Mouse (Mus musculus) embryonic facial prominence, embryonic 15.5 days (tissue): Measurements from ENCODE around the gene Eif5b. TPM values are rescaled to one million over a fixed set of nuclear protein-coding genes. Genes with fewer than 3 reads are reported as not detected.

Experiments used
- ATAC-seq: fragments of 200-750 bp; cut with Nextera tagmentation; 2 replicates; pipeline ENCODE4 v1.8.0; 2017; ENCODE audit warnings: low read depth, moderate TSS enrichment; ENCODE audit not compliant: insufficient number of reproducible peaks, low FRiP score, low TSS enrichment
- H3K27ac ChIP-seq: fragments of 300-500 bp; sonication (generic); replicated peaks from 2 replicates; pipeline ENCODE4 v1.5.1; 2015; ENCODE audit warnings: mild to moderate bottlenecking, inconsistent platforms
- H3K27me3 ChIP-seq: fragments of 300-500 bp; sonication (generic); 2 replicates; pipeline ENCODE4 v1.6.1; 2015; ENCODE audit warnings: inconsistent platforms
- H3K36me3 ChIP-seq: fragments of 300-500 bp; sonication (generic); 2 replicates; pipeline ENCODE4 v1.6.1; 2015; ENCODE audit warnings: mild to moderate bottlenecking, inconsistent platforms
- H3K4me1 ChIP-seq: fragments of 300-500 bp; sonication (generic); 2 replicates; pipeline ENCODE4 v1.6.1; 2015; ENCODE audit warnings: inconsistent platforms
- H3K4me2 ChIP-seq: fragments of 300-500 bp; sonication (generic); replicated peaks from 2 replicates; pipeline ENCODE4 v1.6.1; 2015; ENCODE audit warnings: mild to moderate bottlenecking, inconsistent platforms
- H3K4me3 ChIP-seq: fragments of 300-500 bp; sonication (generic); replicated peaks from 2 replicates; pipeline ENCODE4 v1.5.1; 2015; ENCODE audit warnings: mild to moderate bottlenecking, inconsistent platforms
- H3K9ac ChIP-seq: fragments of 300-500 bp; sonication (generic); 2 replicates; pipeline ENCODE4 v1.6.1; 2015; ENCODE audit warnings: inconsistent platforms
- H3K9me3 ChIP-seq: fragments of 300-500 bp; sonication (generic); replicated peaks from 2 replicates; pipeline ENCODE4 v1.6.1; 2016; ENCODE audit warnings: inconsistent platforms
- WGBS: fragments of 180-500 bp; shearing (Covaris S2); methylation state at CpG from one replicate; pipeline ENCODE4 v1.1.7; 2015; 5-methylcytosine and 5-hydroxymethylcytosine counted together
- polyA plus RNA-seq: library from polyadenylated mRNA; unstranded; fragments of >200 nt; fragmentation: Nextera tagmentation; extraction: Ambion mirVana; gene quantifications from 2 replicates; pipeline ENCODE4 v1.2.1, GENCODE M21; 2015

Eif5b gene
- polyA plus RNA-seq, 1 experiment from 2014 or later: 25.9 TPM

- no peak overlapping the region for H3K27ac ChIP-seq
- H3K4me2 ChIP-seq: no peak overlapping the region
- no peak overlapping the region for H3K9ac ChIP-seq
- no peaks in the 10 kb centered on the region for H3K27me3 ChIP-seq
- ATAC-seq: no peak
- WGBS: 65% methylated on average over 3 of the region's 3 CpGs
- no peaks in the 10 kb centered on the region for H3K9me3 ChIP-seq
- no peaks in the 10 kb centered on the region for H3K36me3 ChIP-seq
- no peak overlapping the region for H3K4me3 ChIP-seq
- H3K4me1 ChIP-seq: no peaks in the 10 kb centered on the region
Observed at GRCm38 (mm10) chr1:38006741-38007140, 8.9 kb downstream of the Eif5b start.

DNA sequence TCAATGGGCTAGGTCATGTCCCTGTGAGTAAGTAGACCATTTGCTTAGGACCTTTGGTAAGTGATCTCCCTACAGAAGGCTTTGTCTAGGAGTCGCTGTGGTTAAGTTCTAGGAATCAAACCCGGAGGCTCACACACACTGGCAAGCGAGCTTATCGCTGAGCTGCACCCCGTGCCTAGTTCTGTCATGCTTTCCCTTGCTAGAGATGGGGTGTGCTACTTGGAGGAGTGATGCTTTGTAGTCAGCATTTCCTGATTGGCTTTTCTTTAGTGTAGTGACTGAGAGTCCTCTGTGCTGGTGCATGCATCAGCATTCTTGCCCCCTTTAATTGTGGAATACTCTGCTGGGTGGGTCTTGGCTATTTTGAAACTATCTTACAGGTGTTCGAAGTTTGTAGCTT lies 13.8 kb downstream of the Eif5b start:
- Histone ChIP-seq H3K9me3 (no peaks in the 10 kb centered on the region), H3K27ac (no peak overlapping the region), H3K4me2 (no peak overlapping the region), H3K36me3 (no peaks in the 10 kb centered on the region), H3K4me1 (no peaks in the 10 kb centered on the region), H3K27me3 (no peaks in the 10 kb centered on the region), H3K4me3 (no peak overlapping the region), H3K9ac (no peak overlapping the region)
- no peak for ATAC-seq
- WGBS: 76% methylated on average over 6 of the region's 6 CpGs

DNA sequence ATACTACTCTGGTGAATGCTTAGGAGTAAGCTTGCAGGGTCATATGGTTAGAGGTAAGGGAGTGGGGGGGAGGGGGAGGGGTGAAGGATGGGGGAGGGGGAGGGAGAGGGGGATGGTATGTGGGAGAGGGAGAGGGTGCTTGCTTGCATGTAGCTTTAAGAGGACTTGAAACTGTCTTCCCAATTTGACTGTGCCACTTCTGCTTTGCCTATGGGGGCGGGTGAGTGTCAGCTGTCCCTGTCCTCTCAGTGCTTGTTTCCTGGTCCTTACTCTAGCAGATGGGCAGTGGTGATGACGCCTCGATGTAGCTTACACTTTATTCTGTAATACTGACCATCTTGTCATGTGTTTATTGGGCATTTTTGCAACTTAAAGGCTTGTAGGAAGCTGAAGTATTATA lies 14.3 kb downstream of the Eif5b start:
- no peak overlapping the region for H3K4me3 ChIP-seq
- H3K9ac ChIP-seq: no peak overlapping the region
- ATAC-seq: no peak
- WGBS: 81% methylated on average over 3 of the region's 3 CpGs
- no peak overlapping the region for H3K4me2 ChIP-seq
- H3K4me1 ChIP-seq: no peaks in the 10 kb centered on the region
- no peak overlapping the region for H3K27ac ChIP-seq
- no peaks in the 10 kb centered on the region for H3K27me3 ChIP-seq
- no peaks in the 10 kb centered on the region for H3K36me3 ChIP-seq
- H3K9me3 ChIP-seq: no peaks in the 10 kb centered on the region

- Histone ChIP-seq H3K4me2 (no peak overlapping the region), H3K27ac (no peak overlapping the region), H3K4me1 (no peaks in the 10 kb centered on the region), H3K9me3 (no peaks in the 10 kb centered on the region), H3K27me3 (no peaks in the 10 kb centered on the region), H3K36me3 (no peaks in the 10 kb centered on the region), H3K9ac (no peak overlapping the region), H3K4me3 (no peak overlapping the region)
- no peak for ATAC-seq
Observed at GRCm38 (mm10) chr1:38012509-38012908, 14.7 kb downstream of the Eif5b start.

DNA sequence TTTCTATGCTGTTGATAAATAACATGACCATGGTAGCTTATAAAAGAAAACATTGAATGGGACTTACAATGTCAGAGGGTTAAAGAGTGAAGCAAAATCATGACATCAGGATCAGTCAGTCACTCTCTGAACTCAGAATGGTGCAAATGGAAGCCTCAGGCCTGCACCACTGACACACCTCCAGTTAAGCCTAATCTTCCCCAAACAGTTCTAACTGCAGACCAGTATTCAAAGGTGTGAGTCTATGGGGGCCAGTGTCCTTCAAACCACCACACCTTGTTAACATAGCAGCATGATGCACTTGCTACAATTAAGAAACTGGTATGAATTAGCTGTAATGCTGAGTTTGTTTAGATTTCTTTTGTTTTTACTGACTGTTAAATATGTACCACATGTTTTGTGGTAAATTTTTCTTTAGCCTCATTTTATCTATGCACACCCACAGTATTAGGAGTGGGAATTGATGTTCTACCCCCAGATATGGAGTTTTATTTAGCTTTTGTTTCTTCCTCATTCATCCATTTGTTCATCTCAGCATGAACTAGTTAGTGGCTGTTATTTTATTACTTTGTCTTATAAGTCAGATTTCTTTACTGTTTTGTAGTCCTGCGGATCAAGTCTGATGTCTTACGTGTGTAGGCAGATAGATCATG lies 16.9 kb downstream of the Eif5b start:
- ATAC-seq: no peak
- Histone ChIP-seq H3K9ac (no peak overlapping the region), H3K27me3 (no peaks in the 10 kb centered on the region), H3K4me3 (no peak overlapping the region), H3K4me1 (no peaks in the 10 kb centered on the region), H3K9me3 (no peaks in the 10 kb centered on the region), H3K27ac (no peak overlapping the region), H3K36me3 (peaks cover 19% of the 10 kb centered on the region), H3K4me2 (no peak overlapping the region)
- 67% methylated on average over 2 of the region's 2 CpGs for WGBS

DNA sequence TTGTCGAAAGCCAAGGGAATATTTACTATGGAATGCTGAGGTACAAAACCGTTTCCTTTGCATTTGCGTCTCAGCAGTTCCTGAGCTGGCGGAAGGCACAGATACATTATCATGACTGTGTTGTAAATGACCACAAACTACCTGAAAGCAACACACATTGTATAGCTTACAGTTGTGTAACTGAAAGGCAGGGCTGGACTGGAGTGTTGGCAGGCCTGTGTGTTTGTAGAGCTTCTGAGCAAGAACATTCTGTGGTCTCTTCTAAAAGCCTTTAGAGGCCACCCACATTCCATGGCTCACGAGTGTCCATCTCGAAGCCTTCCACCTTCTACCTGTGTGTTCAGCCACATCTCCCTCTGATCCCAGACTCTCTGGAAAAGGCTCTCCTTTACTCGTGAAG lies 29.5 kb downstream of the Eif5b start:
- H3K9ac ChIP-seq: no peak overlapping the region
- no peak for ATAC-seq
- H3K4me2 ChIP-seq: no peak overlapping the region
- WGBS: 90% methylated on average over 7 of the region's 7 CpGs
- H3K9me3 ChIP-seq: no peaks in the 10 kb centered on the region
- H3K36me3 ChIP-seq: peaks cover 30% of the 10 kb centered on the region
- H3K4me3 ChIP-seq: no peak overlapping the region
- H3K27me3 ChIP-seq: no peaks in the 10 kb centered on the region
- H3K4me1 ChIP-seq: no peaks in the 10 kb centered on the region
- H3K27ac ChIP-seq: no peak overlapping the region

DNA sequence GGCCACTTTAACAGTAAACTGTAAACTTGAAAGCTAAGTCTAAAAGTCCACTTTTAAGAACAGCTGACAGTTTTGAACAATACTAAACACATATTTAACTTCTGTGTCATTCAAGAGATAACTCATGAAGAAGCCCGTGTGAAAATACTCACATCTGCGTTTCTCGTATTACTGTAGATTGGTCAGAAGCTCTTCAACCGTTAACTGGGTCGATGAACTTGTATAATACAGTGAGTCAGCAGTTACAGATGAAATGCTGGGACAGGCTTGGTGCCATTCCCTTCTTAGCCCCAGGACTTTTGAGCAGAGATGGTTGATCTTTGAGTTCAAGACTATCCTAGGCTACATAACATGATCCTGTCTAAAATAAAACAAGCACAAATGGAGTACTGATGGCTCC lies 33.6 kb downstream of the Eif5b start:
- Histone ChIP-seq H3K4me2 (no peak overlapping the region), H3K4me1 (no peaks in the 10 kb centered on the region), H3K27me3 (no peaks in the 10 kb centered on the region), H3K9me3 (no peaks in the 10 kb centered on the region), H3K4me3 (no peak overlapping the region), H3K27ac (no peak overlapping the region), H3K36me3 (peaks cover 40% of the 10 kb centered on the region), H3K9ac (no peak overlapping the region)
- ATAC-seq: no peak
- WGBS: 89% methylated on average over 5 of the region's 5 CpGs

DNA sequence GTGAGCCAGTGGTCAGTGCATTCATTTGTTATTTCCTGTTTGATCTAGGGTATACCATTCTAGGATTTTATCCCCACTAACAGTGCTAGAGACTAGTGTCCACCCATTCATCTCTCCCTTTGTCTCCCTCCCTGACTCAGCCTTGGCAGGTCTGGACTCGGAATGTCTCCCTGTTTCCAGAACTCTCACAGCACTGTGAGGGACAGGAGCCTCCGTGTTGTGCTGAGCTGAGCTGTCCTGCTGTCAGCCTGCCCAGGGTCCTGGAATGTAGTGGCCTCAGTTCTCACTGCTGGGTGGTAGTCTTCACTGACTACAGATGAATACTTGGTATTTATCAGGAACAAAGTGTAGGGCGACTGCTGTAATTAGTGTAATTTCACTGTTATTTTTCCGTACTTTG lies 37.7 kb downstream of the Eif5b start:
- Histone ChIP-seq H3K4me3 (no peak overlapping the region), H3K9ac (no peak overlapping the region), H3K27ac (no peak overlapping the region), H3K9me3 (no peaks in the 10 kb centered on the region), H3K36me3 (peaks cover 69% of the 10 kb centered on the region), H3K4me1 (no peaks in the 10 kb centered on the region), H3K4me2 (no peak overlapping the region), H3K27me3 (no peaks in the 10 kb centered on the region)
- no peak for ATAC-seq
- WGBS: 85% methylated on average over 4 of the region's 4 CpGs

GRCm38 (mm10) chr1:38037375-38037774 lies 39.6 kb downstream of the Eif5b start:
- H3K9me3 ChIP-seq: no peaks in the 10 kb centered on the region
- no peak for ATAC-seq
- WGBS: 83% methylated on average over 5 of the region's 5 CpGs
- peaks cover 80% of the 10 kb centered on the region for H3K36me3 ChIP-seq
- H3K9ac ChIP-seq: no peak overlapping the region
- no peaks in the 10 kb centered on the region for H3K4me1 ChIP-seq
- no peak overlapping the region for H3K4me2 ChIP-seq
- H3K27me3 ChIP-seq: no peaks in the 10 kb centered on the region
- H3K27ac ChIP-seq: no peak overlapping the region
- H3K4me3 ChIP-seq: no peak overlapping the region

- 96% methylated on average over 2 of the region's 2 CpGs for WGBS
Observed at GRCm38 (mm10) chr1:38038898-38039297, 41.1 kb downstream of the Eif5b start.

GRCm38 (mm10) chr1:38048121-38048520 lies 50.3 kb downstream of the Eif5b start:
- H3K27ac ChIP-seq: no peak overlapping the region
- H3K36me3 ChIP-seq: peaks cover 74% of the 10 kb centered on the region
- WGBS: 84% methylated on average over 3 of the region's 3 CpGs
- ATAC-seq: no peak
- no peaks in the 10 kb centered on the region for H3K9me3 ChIP-seq
- no peak overlapping the region for H3K4me2 ChIP-seq
- H3K9ac ChIP-seq: no peak overlapping the region
- no peaks in the 10 kb centered on the region for H3K4me1 ChIP-seq
- H3K4me3 ChIP-seq: no peak overlapping the region
- no peaks in the 10 kb centered on the region for H3K27me3 ChIP-seq

More at GRCm38 (mm10) chr1:38038898-38039297, 41.1 kb downstream of the Eif5b start:
- H3K27me3 ChIP-seq: no peaks in the 10 kb centered on the region
- H3K36me3 ChIP-seq: peaks cover 68% of the 10 kb centered on the region
- H3K9me3 ChIP-seq: no peaks in the 10 kb centered on the region
- H3K27ac ChIP-seq: no peak overlapping the region
- no peak overlapping the region for H3K4me3 ChIP-seq
- H3K9ac ChIP-seq: no peak overlapping the region
- H3K4me1 ChIP-seq: no peaks in the 10 kb centered on the region
- ATAC-seq: no peak
- H3K4me2 ChIP-seq: no peak overlapping the region

DNA sequence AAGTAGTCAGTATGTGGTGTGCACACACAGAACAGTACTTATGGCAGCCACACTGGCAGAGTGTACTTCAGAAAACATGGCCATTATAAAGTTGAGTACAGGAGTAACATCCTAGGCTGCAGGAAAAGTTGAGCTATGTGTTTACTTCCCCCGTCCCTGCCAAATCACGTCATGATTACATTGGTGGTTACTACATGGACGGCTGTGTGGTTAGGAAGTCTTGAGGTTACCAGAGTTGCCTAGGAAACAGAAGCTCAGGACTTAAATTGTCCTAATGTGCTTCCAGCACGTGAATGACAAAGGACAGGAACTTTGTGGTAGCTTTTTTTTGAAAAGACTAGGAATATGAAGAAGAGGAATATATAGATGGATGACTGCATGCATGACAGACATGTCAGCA lies 51.8 kb downstream of the Eif5b start:
- Histone ChIP-seq H3K27ac (no peak overlapping the region), H3K4me1 (no peaks in the 10 kb centered on the region), H3K27me3 (no peaks in the 10 kb centered on the region), H3K4me2 (no peak overlapping the region), H3K4me3 (no peak overlapping the region), H3K9me3 (no peaks in the 10 kb centered on the region), H3K9ac (no peak overlapping the region), H3K36me3 (peaks cover 86% of the 10 kb centered on the region)
- WGBS: 60% methylated on average over 4 of the region's 4 CpGs
- no peak for ATAC-seq
